Mouse (Mus musculus): Measurements from ENCODE around the gene Med10. TPM values are rescaled to one million over a fixed set of nuclear protein-coding genes. Genes with fewer than 3 reads are reported as not detected.

The Med10 gene
- total RNA-seq, 2 experiments from 2014 or later, result 8.6 to 11.8 TPM

DNA sequence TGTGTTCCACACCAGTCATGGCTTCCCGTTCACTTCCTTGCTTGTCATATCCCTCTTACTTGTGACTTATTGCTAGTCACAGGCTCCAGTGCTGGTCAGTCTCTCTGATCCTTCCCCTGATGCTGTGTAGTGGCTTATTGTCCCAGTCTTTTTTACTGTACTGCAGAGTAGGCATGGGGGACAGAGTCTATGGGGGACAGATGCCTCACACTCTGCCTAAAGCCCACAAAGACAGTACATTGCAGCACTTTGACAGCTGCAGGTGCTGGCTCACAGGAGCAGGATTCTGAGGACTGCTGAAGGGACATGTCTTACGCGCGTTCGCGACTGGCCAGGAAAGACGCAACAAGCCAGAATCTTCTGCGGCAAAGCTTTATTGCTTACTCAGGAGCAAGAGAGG is 28.4 kb downstream of the Med10 start:
- no peak for DNase-seq

DNA sequence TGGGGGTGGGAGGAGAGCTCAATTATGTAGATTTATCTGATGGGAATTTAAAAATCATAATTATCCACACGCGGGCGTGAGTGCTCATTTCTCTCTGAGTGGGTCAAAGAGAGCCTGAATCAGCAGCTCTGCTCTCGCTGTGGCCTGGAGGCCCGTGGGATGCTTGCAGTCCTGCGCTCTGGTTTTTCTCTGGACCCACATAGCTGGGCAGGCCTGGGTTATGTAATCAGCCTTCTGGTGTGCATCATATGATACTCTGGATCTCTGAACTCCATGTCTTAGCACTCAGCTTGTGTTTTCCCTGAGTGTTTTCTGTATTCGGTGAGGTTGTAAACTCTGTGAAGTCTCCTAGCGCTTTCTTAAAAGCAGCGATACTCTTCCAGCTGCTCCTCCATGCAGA is 30.4 kb downstream of the Med10 start:
- no peak for DNase-seq

DNA sequence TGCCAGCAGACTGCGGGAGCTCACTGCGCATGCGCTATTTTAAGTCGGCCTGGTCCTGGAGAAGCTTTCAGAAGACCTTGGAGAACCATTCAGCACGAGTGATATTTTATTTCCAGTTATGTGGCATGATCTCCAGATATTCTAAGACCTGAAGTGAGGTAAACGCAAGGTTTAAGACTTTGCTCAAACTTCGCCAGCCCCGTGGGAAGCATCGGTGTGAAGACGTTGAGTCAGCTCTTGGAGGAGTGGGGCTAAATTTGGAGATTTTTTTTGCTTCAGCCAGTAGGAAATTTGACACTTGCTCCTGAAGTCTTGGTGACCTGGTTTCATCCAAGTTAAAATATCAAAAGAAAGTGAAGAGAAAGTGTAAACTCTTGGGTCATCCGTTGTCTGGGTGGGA is 31.2 kb downstream of the Med10 start:
- no peak for DNase-seq

DNA sequence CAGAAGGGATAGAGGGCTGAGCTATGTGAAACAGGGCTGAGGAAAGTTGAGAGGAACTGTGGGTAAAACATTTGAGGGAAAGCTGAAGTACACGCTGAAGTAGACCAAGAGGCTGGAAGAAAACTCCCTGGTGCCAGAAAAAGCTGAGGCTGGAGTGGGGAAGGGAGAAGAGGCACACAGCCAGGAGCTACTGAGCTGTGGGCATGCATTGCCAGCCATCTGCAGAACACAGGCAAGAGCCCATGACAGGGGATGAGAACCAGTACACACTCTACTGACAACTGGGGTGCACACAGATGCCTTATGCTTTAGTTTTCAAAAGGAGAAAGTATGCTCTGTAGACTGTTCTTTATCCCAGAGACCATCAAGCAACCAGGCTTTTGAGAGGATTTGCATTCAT is 43.4 kb downstream of the Med10 start:
- DNase-seq, result no peak

DNA sequence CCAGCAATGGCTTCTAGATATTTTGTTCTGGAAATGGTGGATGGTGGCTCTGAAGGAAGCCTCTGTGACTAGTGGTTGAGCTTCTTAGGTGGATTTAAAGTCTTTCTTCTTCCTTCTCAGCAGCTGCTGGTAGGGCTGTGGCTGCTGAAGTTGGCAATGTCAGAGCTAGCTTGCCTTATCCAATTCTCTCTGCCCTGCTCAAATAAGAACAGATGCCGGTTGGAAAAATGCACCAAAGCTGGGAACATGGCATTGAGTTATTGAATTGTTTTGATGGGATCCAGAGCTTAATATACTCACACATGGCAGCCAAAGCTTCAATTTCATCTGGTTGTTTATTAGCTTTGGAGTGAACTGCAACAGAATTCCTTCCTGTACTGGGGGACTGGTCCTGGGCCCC is 47.4 kb downstream of the Med10 start:
- no peak for DNase-seq

DNA sequence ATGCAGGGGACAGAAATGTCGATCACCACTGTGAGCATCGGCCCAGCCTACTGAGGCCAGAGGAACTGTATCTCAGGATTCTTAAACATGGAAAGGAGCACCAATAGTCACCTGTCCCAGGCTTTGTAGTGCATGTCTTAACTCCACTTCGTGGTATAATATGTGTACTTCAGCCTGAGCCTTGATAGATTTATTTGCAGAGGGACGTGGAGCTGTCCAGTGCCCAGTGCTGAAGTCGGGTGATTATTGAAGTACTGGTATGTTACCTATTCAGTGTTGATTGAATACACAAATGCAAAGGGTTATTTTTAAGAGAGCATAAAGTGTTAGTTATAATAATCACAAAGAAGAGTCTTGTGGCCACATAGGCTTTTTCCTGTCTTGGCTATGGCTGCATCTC is 50.1 kb downstream of the Med10 start:
- no peak for DNase-seq

DNA sequence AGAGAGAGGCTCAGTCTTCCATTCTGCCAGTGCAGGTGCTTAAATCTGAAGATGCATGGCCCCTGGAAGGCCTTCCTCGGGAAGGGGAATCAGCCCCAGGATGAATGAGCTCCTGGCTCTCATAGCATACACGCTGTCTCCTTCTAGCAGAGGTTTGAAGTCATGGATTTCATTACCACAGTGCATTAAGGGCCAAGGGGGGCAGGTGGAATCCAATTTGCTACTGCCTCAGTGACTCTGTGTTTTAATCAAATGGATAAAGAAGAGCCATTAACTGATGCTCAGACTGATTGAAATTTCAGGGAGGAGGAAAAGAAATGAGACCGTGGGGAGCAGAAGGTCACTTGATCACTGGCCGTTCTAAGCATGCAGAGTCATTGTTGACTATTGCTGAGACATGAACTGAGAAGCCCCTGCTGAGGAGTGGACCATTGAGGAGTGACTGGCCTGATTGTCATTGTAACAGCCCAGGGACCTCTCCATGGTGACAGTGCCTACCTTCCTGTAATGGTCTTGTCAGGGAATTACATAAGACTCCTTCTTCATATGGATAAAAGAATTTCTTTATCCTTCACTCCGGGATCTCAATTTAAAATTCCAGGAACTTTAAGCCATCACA is 51.3 kb downstream of the Med10 start:
- no peak for DNase-seq

DNA sequence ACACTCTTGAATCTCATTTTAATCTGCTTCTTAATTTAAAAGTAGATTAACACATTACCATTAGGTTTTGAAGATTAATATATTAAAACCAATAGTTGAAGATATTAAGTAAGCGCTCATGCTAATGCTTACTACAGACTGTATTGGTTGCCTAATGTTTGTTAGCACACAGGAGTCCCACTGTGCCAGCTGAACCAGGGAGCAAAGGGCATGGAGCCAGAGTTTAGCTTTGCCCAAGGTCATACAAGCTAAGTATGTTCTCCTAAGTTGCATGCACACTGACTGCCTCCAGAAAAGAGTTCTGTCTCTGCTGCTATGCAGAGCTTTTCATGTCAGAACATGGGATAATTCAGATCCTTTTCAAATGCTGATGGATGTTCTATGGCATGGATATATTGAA is 53.7 kb downstream of the Med10 start:
- no peak for DNase-seq

DNA sequence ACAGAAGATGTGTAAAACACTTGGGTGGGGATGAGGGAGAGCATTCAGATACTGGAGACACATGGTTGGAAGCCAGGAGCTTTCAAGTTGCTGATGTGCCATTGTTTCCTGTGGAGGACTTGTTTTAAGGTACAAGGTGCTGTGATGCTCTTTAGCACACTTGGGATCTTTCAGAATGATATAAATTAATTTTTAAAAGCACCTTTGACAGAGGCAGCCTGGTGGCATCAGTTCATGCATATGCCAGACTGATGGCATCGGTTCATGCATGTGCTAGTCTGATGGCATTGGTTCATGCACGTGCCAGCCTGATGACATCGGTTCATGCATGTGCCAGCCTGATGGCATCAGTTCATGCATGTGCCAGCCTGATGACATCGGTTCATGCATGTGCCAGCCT is 60.1 kb downstream of the Med10 start:
- DNase-seq, result no peak

DNA sequence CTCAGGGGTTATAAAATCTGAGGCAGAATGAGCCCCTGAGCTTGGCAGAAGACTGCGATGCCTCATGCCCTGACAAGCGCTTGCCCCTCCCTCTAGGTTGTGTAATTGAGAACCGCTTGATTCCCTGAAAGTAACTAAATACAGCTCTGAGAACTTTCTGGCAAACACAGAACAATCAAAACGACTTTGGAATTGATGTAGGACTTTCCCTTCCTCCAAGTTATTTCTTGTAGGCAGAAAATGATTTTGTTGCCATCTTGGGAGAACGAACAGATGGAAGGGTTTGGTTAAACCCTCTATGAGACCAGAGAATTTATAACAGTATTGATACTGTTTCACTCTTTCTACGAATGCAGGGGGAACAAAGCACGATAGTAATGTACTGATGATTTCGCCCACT is 62.7 kb downstream of the Med10 start:
- DNase-seq, result no peak

Other genes with a start within 250 kb of the Med10 start
- 1 to 10 TPM in 1 of 2 experiments, under 1 TPM in 1; 0.31 to 1.1 TPM for gene Srd5a1, start 191.0 kb upstream of the Med10 start, total RNA-seq (2021)
- under 1 TPM; 0.27 to 0.64 TPM for gene Ube2ql1, start 62.5 kb upstream of the Med10 start, total RNA-seq (2021)